Mouse (Mus musculus) erythroblast, embryonic 14.5 days (primary cell): Measurements from ENCODE around the gene Dnaja4.

Experiments
- GATA1 ChIP-seq: IDR thresholded peaks from 2 replicates; pipeline ENCODE4 v1.6.1; 2012; ENCODE audit warnings: low read length, inconsistent platforms, mixed read lengths
- TAL1 ChIP-seq: IDR thresholded peaks from 3 replicates; pipeline ENCODE4 v1.6.1; 2012; ENCODE audit warnings: low read length, inconsistent platforms, mixed read lengths

DNA sequence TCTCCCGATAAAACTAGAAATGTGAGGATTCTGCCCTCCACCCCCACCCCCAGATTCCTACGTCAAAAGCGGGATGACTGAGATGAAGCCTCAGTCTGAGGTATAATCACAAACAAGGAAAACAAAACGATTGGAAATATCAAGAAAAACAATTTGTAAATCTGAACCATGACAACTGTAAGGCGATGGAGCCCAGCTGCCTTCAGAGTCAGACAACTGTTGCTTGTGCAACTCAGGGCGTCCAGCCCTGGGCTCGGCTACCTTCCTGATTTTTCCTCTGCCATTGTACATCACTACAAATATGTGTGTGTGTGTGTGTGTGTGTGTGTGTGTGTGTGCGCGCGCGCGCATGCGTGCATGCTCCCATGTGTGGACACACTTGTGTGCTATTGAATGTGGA is 24.8 kb upstream of the Dnaja4 start:
- TF ChIP-seq GATA1: no peak
- no peak for TF ChIP-seq TAL1
